Mouse (Mus musculus) hindbrain, embryonic 16.5 days (tissue): ENCODE measurements around the gene Rere. TPM values are rescaled to one million over a fixed set of nuclear protein-coding genes. Genes with fewer than 3 reads are reported as not detected.
"Not testable (repeated sequence)": the region's sequence is repeated elsewhere in the genome, so short reads cannot be mapped to it uniquely, and the experiment has no call there.

Experiments
- ATAC-seq: fragments of 200-750 bp; cut with Nextera tagmentation; 2 replicates; pipeline ENCODE4 v1.8.0; 2017; ENCODE audit warnings: moderate TSS enrichment, moderate library complexity
- H3K27ac ChIP-seq: fragments of 300-500 bp; sonication (generic); 2 replicates; pipeline ENCODE4 v1.5.1; 2014; ENCODE audit warnings: low read depth, mild to moderate bottlenecking, control low read depth, low read length, moderate library complexity
- H3K27me3 ChIP-seq: fragments of 300-500 bp; sonication (generic); replicated peaks from 2 replicates; pipeline ENCODE4 v1.6.1; 2014; ENCODE audit warnings: low read length; ENCODE audit not compliant: control insufficient read depth, insufficient read depth
- H3K36me3 ChIP-seq: fragments of 300-500 bp; sonication (generic); 2 replicates; pipeline ENCODE4 v1.6.1; 2014; ENCODE audit warnings: mild to moderate bottlenecking, low read length, moderate library complexity, mixed read lengths; ENCODE audit not compliant: control insufficient read depth, insufficient read depth
- H3K4me1 ChIP-seq: fragments of 300-500 bp; sonication (generic); 2 replicates; pipeline ENCODE4 v1.6.1; 2014; ENCODE audit warnings: low read depth, low read length; ENCODE audit not compliant: control insufficient read depth, insufficient read depth
- H3K4me2 ChIP-seq: fragments of 300-500 bp; sonication (generic); 2 replicates; pipeline ENCODE4 v1.6.1; 2014; ENCODE audit warnings: mild to moderate bottlenecking, low read length, control low read depth, moderate library complexity
- H3K4me3 ChIP-seq: fragments of 300-500 bp; sonication (generic); 2 replicates; pipeline ENCODE4 v1.5.1; 2014; ENCODE audit warnings: mild to moderate bottlenecking, low read length, control low read depth, moderate library complexity
- H3K9ac ChIP-seq: fragments of 300-500 bp; sonication (generic); 2 replicates; pipeline ENCODE4 v1.6.1; 2014; ENCODE audit warnings: low read depth, mild to moderate bottlenecking, control low read depth, low read length, moderate library complexity
- H3K9me3 ChIP-seq: fragments of 300-500 bp; sonication (generic); 2 replicates; pipeline ENCODE4 v1.6.1; 2014; ENCODE audit warnings: mild to moderate bottlenecking, low read length, moderate library complexity; ENCODE audit not compliant: control insufficient read depth
- WGBS: fragments of 180-500 bp; shearing (Covaris S2); extraction: QIAGEN DNeasy Blood & Tissue Kit; methylation state at CpG from one replicate; pipeline ENCODE4 v1.1.7; 2014; 5-methylcytosine and 5-hydroxymethylcytosine counted together
- polyA plus RNA-seq: library from polyadenylated mRNA; unstranded; fragments of >200 nt; fragmentation: Nextera tagmentation; extraction: Ambion mirVana; gene quantifications from 2 replicates; pipeline ENCODE4 v1.2.1, GENCODE M21; 2015

The Rere gene
- polyA plus RNA-seq, 1 experiment from 2014 or later, result 25.4 TPM

GRCm38 (mm10) chr4:150552751-150553600 is 271.5 kb downstream of the Rere start:
- Histone ChIP-seq H3K36me3 (no peaks in the 10 kb centered on the region), H3K27me3 (no peaks in the 10 kb centered on the region), H3K4me2 (no peak overlapping the region), H3K27ac (no peak overlapping the region), H3K9ac (no peak overlapping the region), H3K9me3 (no peaks in the 10 kb centered on the region), H3K4me1 (peaks cover 18% of the 10 kb centered on the region), H3K4me3 (no peak overlapping the region)
- no peak for ATAC-seq
- 90% methylated on average over 15 of the region's 15 CpGs for WGBS

DNA sequence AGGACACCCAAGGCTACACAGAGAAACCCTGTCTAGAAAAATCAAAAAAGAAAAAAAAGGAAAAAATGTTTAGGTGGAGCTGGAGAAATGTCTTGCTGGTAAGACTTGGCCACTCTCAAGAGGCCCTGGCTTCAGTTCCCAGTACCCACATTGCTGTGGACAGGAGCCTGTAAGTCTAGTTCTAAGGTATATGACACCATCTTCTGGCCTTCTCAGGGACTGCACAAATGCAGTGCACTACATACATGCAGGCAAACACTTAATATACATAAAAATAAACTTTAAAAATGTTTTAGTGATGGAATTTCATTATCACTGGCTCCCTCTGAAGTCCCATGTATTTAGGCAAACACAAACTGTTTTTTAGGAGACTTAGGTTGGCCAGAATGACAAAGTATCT is 274.3 kb downstream of the Rere start:
- no peak for ATAC-seq

DNA sequence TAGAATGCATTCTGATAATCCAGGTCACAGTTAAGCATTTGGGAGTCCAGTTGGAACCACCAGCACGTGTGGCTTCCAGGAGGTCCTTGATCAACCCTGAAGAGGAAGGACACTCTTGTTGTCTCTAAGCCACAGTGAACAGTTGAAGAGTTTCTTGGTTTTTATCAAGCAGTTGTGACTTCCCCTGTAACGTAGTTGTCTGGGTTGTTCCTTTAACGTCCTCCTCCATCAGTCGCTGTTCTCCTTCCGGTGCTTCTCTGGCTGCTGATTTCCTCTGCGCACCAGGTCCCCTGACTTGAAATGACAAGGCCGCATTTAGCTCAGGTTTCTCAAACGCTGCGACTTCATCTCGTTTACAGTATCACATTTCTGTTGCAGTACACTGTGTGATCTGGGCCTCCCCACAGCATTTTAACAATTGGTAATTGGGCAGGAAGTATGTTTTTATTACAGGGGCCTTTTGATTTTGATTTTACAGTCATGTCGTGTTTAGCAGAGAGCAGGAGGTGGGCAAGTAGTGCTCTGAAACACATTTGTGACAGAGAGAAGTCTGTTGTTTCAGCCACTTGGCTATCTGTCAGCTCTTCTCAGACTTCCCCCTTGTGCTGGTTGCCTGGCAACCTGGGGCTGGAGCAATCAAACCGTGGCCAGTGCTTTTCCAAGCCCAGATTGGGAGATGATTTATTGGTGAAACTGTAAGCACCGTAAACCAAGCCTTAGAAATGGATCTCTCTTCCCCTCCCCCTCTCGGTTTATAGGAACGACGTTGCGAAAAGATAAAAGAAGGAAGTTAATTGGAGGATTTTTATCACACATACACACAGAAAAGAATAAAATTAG is 275.2 kb downstream of the Rere start:
- peak overlapping the region; percentile 41; the same call in 1 of the 2 replicates for H3K9ac ChIP-seq
- 4% methylated on average over 17 of the region's 17 CpGs for WGBS
- ATAC-seq, result peak; percentile 89

More for the DNA sequence above, 274.3 kb downstream of the Rere start:
- Histone ChIP-seq H3K9ac (no peak overlapping the region), H3K27me3 (no peaks in the 10 kb centered on the region), H3K4me1 (peaks cover 19% of the 10 kb centered on the region), H3K36me3 (no peaks in the 10 kb centered on the region), H3K4me3 (no peak overlapping the region), H3K27ac (peak overlapping the region; percentile 87), H3K4me2 (no peak overlapping the region), H3K9me3 (no peaks in the 10 kb centered on the region)

DNA sequence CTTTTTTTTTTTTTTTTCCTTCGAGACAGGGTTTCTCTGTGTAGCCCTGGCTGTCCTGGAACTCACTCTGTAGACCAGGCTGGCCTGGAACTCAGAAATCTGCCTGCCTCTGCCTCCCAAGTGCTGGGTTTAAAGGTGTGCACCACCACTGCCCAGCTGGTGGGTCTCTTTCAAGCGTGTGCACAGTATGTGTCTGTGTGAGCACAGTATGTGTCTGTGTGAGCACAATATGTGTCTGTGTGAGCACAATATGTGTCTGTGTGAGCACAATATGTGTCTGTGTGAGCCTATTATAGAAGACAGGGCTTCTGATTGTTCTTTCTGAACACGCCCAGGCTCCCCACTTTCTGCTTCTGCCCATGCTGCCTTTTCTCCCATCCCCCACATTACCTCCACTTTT is 275.8 kb downstream of the Rere start:
- H3K27me3 ChIP-seq, H3K4me2 ChIP-seq, H3K36me3 ChIP-seq, H3K9me3 ChIP-seq, H3K4me3 ChIP-seq, H3K9ac ChIP-seq: not testable (repeated sequence)
- Histone ChIP-seq H3K27ac (peak overlapping the region; percentile 64), H3K4me1 (peaks cover 19% of the 10 kb centered on the region)
- WGBS, result 34% methylated on average over 3 of the region's 3 CpGs
- peak; percentile 37 for ATAC-seq

More for the DNA sequence above, 275.2 kb downstream of the Rere start:
- peak overlapping the region; percentile 87 for H3K27ac ChIP-seq
- no peaks in the 10 kb centered on the region for H3K9me3 ChIP-seq
- peak overlapping the region; percentile 46 for H3K4me2 ChIP-seq
- H3K4me3 ChIP-seq, result no peak overlapping the region
- H3K4me1 ChIP-seq, result peaks cover 19% of the 10 kb centered on the region
- H3K27me3 ChIP-seq, result no peaks in the 10 kb centered on the region
- H3K36me3 ChIP-seq, result no peaks in the 10 kb centered on the region

DNA sequence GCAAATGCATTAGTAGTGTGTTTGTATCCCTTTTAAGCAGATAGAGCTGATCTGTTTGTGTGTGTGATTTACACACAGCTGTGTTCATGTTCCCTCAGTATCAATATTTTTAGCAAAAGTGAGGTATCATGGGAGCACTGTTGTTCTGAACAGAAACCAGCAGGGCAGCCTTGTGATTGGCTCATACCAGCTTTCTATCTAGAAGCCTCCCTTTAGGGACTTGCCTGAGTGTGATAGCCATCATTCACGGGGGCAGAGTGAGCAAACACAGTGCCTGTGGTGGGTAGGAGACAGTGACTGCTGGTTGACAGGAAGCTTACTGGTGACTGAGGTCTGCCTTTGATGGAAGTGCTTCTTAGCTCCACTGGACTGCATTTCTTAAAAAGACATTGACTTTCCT is 276.5 kb downstream of the Rere start:
- no peak for ATAC-seq
- H3K9ac ChIP-seq, result no peak overlapping the region
- WGBS, result 29% methylated on average over 1 of the region's 1 CpGs
- no peaks in the 10 kb centered on the region for H3K36me3 ChIP-seq
- H3K4me3 ChIP-seq, result no peak overlapping the region
- H3K27me3 ChIP-seq, result no peaks in the 10 kb centered on the region
- H3K4me2 ChIP-seq, result no peak overlapping the region
- H3K4me1 ChIP-seq, result peaks cover 19% of the 10 kb centered on the region
- H3K9me3 ChIP-seq, result no peaks in the 10 kb centered on the region
- H3K27ac ChIP-seq, result peak overlapping the region; percentile 64

GRCm38 (mm10) chr4:150559514-150559913 is 278.1 kb downstream of the Rere start:
- no peak overlapping the region for H3K4me2 ChIP-seq
- no peaks in the 10 kb centered on the region for H3K27me3 ChIP-seq
- no peak overlapping the region for H3K4me3 ChIP-seq
- H3K9ac ChIP-seq, result no peak overlapping the region
- no peaks in the 10 kb centered on the region for H3K36me3 ChIP-seq
- no peaks in the 10 kb centered on the region for H3K9me3 ChIP-seq
- no peak overlapping the region for H3K27ac ChIP-seq
- 68% methylated on average over 3 of the region's 3 CpGs for WGBS
- H3K4me1 ChIP-seq, result peaks cover 29% of the 10 kb centered on the region
- no peak for ATAC-seq

- WGBS, result 26% methylated on average over 5 of the region's 5 CpGs
- no peak for ATAC-seq
- H3K4me2 ChIP-seq, result no peak overlapping the region
- H3K9ac ChIP-seq, result no peak overlapping the region
- H3K9me3 ChIP-seq, result no peaks in the 10 kb centered on the region
- H3K4me3 ChIP-seq, result no peak overlapping the region
- no peaks in the 10 kb centered on the region for H3K36me3 ChIP-seq
- H3K27me3 ChIP-seq, result no peaks in the 10 kb centered on the region
- H3K27ac ChIP-seq, result no peak overlapping the region
- H3K4me1 ChIP-seq, result peaks cover 13% of the 10 kb centered on the region
Measured at GRCm38 (mm10) chr4:150563281-150563680, 281.8 kb downstream of the Rere start.

- Histone ChIP-seq H3K4me1 (peaks cover 31% of the 10 kb centered on the region), H3K4me2 (no peak overlapping the region), H3K9ac (no peak overlapping the region), H3K36me3 (no peaks in the 10 kb centered on the region), H3K4me3 (no peak overlapping the region), H3K9me3 (no peaks in the 10 kb centered on the region), H3K27me3 (no peaks in the 10 kb centered on the region), H3K27ac (no peak overlapping the region)
- no peak for ATAC-seq
- WGBS, result 83% methylated on average over 6 of the region's 6 CpGs
Measured at GRCm38 (mm10) chr4:150566193-150566592, 284.7 kb downstream of the Rere start.
